Mouse (Mus musculus): ENCODE results near the gene Josd2. TPM values are rescaled to one million over a fixed set of nuclear protein-coding genes. Genes with fewer than 3 reads are reported as not detected.
A peak's percentile ranks its signal among the peaks of the same experiment; 100 is the strongest.

The Josd2 gene
- polyA plus RNA-seq, 1 experiment from 2014 or later = 33.7 TPM

DNA sequence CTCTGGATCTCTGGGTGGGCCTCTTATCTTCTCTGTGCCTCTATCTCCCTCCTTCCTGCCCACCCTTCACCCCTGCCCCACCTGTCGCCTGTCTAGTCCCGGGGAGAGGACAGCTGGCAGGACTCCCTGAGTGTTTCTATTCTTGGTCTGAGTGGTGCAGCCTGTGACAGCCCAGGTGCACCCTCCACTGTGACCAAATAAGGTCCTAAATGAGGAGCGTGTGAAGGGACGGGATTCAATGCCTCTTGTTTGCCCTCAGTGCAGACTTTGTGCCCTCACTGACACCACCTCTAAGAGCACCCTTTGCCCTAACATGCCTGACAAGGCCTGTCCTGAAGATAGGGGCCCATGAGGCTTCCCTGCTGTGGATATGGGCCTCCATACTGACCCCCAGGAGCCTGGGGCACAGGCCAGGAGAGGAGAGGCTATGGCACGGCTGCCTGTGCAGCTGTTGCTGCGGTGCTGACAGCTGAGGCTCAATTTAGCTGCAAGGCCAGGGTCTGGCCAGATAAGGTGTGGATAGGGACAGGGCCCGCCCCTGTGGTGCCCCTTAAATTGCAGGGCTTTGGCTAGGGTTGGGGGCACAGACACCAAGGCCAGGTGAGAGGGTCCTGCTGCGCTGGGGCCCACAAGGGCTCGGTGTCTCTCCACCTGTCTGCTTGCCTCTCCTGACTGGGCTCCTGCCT lies 5.3 kb downstream of the Josd2 start:
- Histone ChIP-seq H3K36me3 (ENCODE audit: control insufficient read depth, insufficient read depth, low read length) (no peaks in the 10 kb centered on the region), H3K4me3 (ENCODE audit: low read depth, low read length) (no peak overlapping the region), H3K4me1 (replicated peaks; ENCODE audit: control insufficient read depth, insufficient read depth) (no peaks in the 10 kb centered on the region), H3K9ac (ENCODE audit: low read length) (no peak overlapping the region), H3K4me2 (replicated peaks; ENCODE audit: low read depth) (no peak overlapping the region), H3K27ac (replicated peaks) (no peak overlapping the region), H3K9me3 (ENCODE audit: control insufficient read depth, low read length) (no peaks in the 10 kb centered on the region), H3K27me3 (ENCODE audit: control insufficient read depth, insufficient read depth, low read length) (no peaks in the 10 kb centered on the region)
- 37% methylated on average over 9 of the region's 9 CpGs for WGBS
- TF ChIP-seq CTCF (IDR thresholded peaks at IDR 0.05; ENCODE audit: low read depth) (no peak), EP300 (optimal IDR thresholded peaks at IDR 0.05) (no peak)
- DNase-seq (ENCODE audit: low spot score) (no peak), ATAC-seq (ENCODE audit: low FRiP score, low TSS enrichment) (no peak; the same call in 1 of the 2 replicates)

DNA sequence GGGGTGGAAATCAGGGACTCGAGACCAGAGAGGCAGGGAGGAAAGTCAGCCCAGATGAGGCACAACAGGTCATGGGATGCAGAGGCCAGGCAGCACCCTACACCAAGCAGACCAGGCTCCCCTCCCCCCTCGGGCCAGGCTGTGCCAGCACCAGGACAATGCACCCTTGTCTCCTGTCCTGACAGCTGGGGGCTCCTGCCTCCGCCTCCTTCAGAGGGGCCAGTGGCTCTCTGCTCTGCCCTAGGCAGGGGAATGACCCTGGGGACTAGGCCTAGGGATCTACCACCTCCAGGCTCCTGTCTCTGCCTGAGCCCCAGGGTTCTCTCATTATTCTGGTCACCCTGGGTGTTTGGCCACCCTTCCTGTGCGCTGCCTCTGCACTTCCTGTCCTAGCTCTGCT lies 6.6 kb downstream of the Josd2 start:
- Histone ChIP-seq H3K27me3 (ENCODE audit: control insufficient read depth, insufficient read depth, low read length) (no peaks in the 10 kb centered on the region), H3K9me3 (ENCODE audit: control insufficient read depth, low read length) (no peaks in the 10 kb centered on the region), H3K4me3 (ENCODE audit: low read depth, low read length) (no peak overlapping the region), H3K9ac (ENCODE audit: low read length) (no peak overlapping the region), H3K27ac (replicated peaks) (no peak overlapping the region), H3K4me1 (replicated peaks; ENCODE audit: control insufficient read depth, insufficient read depth) (no peaks in the 10 kb centered on the region), H3K36me3 (ENCODE audit: control insufficient read depth, insufficient read depth, low read length) (no peaks in the 10 kb centered on the region), H3K4me2 (replicated peaks; ENCODE audit: low read depth) (no peak overlapping the region)
- 41% methylated on average over 4 of the region's 4 CpGs for WGBS
- no peak for TF ChIP-seq EP300 (optimal IDR thresholded peaks at IDR 0.05)
- TF ChIP-seq CTCF (IDR thresholded peaks at IDR 0.05; ENCODE audit: low read depth) = no peak
- DNase-seq (ENCODE audit: low spot score) = peak; percentile 47
- peak; percentile 45; the same call in 1 of the 2 replicates for ATAC-seq (ENCODE audit: low FRiP score, low TSS enrichment)

DNA sequence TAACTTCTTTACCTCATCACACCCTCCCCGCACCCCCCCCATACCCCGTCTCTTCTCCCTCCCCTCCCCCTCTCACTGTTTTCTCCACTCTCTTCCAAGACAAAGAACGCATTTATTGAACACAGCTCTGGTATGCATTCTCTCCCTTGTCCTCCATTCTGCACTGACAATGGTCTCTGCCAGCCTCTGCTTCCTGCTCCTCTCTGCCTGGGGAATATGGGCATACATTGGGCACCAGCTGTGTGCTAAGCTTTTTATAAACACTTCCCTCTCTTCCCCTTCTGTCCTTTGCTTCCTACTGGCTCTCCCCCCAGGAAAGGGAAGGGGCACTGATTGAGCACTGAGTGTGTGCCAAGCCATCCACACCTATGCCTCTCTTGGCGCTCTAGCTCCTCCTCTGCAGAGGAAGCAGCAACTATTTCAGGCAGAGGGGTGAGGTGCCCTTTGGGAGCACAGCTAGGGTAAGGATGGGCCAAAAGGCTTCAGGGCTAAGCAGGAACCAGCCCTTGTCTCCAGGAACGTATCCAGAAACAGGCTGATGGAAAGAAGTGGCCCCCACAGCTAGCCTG lies 7.3 kb downstream of the Josd2 start:
- Histone ChIP-seq H3K9ac (ENCODE audit: low read length) (no peak overlapping the region), H3K4me2 (replicated peaks; ENCODE audit: low read depth) (no peak overlapping the region), H3K9me3 (ENCODE audit: control insufficient read depth, low read length) (no peaks in the 10 kb centered on the region), H3K4me3 (ENCODE audit: low read depth, low read length) (no peak overlapping the region), H3K27me3 (ENCODE audit: control insufficient read depth, insufficient read depth, low read length) (no peaks in the 10 kb centered on the region), H3K27ac (replicated peaks) (no peak overlapping the region), H3K36me3 (ENCODE audit: control insufficient read depth, insufficient read depth, low read length) (no peaks in the 10 kb centered on the region), H3K4me1 (replicated peaks; ENCODE audit: control insufficient read depth, insufficient read depth) (no peaks in the 10 kb centered on the region)
- WGBS = 31% methylated on average over 5 of the region's 5 CpGs
- ATAC-seq (ENCODE audit: low FRiP score, low TSS enrichment) (no peak), DNase-seq (ENCODE audit: low spot score) (no peak)
- TF ChIP-seq EP300 (optimal IDR thresholded peaks at IDR 0.05) (no peak), CTCF (IDR thresholded peaks at IDR 0.05; ENCODE audit: low read depth) (no peak)

DNA sequence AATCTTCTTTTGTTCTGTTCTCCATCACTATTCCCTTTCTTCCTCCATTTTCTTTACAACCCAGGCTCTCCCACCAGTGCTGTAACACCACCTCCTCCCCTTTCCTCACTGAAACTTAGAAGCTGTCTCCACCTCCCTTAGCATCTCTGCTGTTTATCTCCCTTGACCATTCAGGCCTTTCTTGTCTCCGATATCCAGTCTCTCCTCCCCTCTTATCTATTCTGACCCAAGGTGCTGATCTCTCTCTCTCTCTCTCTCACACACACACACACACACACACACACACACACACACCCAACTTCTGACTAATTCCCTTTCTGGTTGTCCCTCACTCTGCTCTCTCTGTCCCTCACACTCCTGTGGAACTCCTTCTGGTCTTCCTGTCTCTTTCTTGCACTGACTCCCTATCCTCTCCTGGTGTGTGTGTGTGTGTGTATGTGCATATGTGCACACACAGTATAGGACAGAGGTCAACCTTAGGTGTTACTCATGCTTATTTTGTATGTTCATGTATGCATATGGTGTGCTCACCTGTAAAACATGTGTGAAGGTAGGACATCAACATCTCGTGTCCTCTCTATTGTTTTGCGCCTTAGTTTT lies 15.2 kb downstream of the Josd2 start:
- no peak overlapping the region for H3K4me2 ChIP-seq (replicated peaks; ENCODE audit: low read depth)
- no peak overlapping the region for H3K27ac ChIP-seq (replicated peaks)
- no peaks in the 10 kb centered on the region for H3K27me3 ChIP-seq (ENCODE audit: control insufficient read depth, insufficient read depth, low read length)
- H3K9ac ChIP-seq (ENCODE audit: low read length) = no peak overlapping the region
- H3K9me3 ChIP-seq (ENCODE audit: control insufficient read depth, low read length) = no peaks in the 10 kb centered on the region
- WGBS = 65% methylated on average over 3 of the region's 3 CpGs
- no peak overlapping the region for H3K4me3 ChIP-seq (ENCODE audit: low read depth, low read length)
- TF ChIP-seq CTCF (IDR thresholded peaks at IDR 0.05; ENCODE audit: low read depth) (no peak), EP300 (optimal IDR thresholded peaks at IDR 0.05) (no peak)
- ATAC-seq (ENCODE audit: low FRiP score, low TSS enrichment) (no peak), DNase-seq (ENCODE audit: low spot score) (no peak)
- H3K4me1 ChIP-seq (replicated peaks; ENCODE audit: control insufficient read depth, insufficient read depth) = no peaks in the 10 kb centered on the region
- H3K36me3 ChIP-seq (ENCODE audit: control insufficient read depth, insufficient read depth, low read length) = no peaks in the 10 kb centered on the region

DNA sequence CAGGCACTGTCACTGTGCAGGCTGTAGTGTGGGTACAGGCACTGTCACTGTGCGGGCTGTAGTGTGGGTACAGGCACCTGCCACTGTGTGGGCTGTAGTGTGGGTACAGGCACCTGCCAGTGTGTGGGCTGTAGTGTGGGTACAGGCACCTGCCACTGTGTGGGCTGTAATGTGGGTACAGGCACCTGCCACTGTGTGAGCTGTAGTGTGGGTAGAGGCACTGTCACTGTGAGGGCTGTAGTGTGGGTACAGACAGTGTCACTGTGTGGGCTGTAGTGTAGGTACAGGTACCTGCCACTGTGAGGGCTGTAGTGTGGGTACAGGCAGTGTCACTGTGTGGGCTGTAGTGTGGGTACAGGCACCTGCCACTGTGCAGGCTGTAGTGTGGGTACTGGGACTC lies 16.3 kb downstream of the Josd2 start:
- no peak overlapping the region for H3K27ac ChIP-seq (replicated peaks)
- ATAC-seq (ENCODE audit: low FRiP score, low TSS enrichment) (no peak), DNase-seq (ENCODE audit: low spot score) (no peak)
- H3K4me2 ChIP-seq (replicated peaks; ENCODE audit: low read depth) = no peak overlapping the region
- H3K4me3 ChIP-seq (ENCODE audit: low read depth, low read length) = no peak overlapping the region
- no peak for TF ChIP-seq CTCF (IDR thresholded peaks at IDR 0.05; ENCODE audit: low read depth)
- no peak for TF ChIP-seq EP300 (optimal IDR thresholded peaks at IDR 0.05)
- H3K27me3 ChIP-seq (ENCODE audit: control insufficient read depth, insufficient read depth, low read length) = no peaks in the 10 kb centered on the region
- H3K36me3 ChIP-seq (ENCODE audit: control insufficient read depth, insufficient read depth, low read length) = peaks cover 3% of the 10 kb centered on the region; the same call in 1 of the 2 replicates
- H3K9ac ChIP-seq (ENCODE audit: low read length) = no peak overlapping the region
- H3K4me1 ChIP-seq (replicated peaks; ENCODE audit: control insufficient read depth, insufficient read depth) = no peaks in the 10 kb centered on the region
- 100% methylated on average over 1 of the region's 1 CpGs for WGBS
- no peaks in the 10 kb centered on the region for H3K9me3 ChIP-seq (ENCODE audit: control insufficient read depth, low read length)
